Mouse (Mus musculus) c-Kit-positive CD71-positive TER-119-negative erythroid progenitor cells, embryonic 14.5 days (primary cell): ENCODE results near the gene Hist2h2be.
A peak's percentile ranks its signal among the peaks of the same experiment; 100 is the strongest.
"Not testable (repeated sequence)": the region's sequence is repeated elsewhere in the genome, so short reads cannot be mapped to it uniquely, and the experiment has no call there.

ENCODE experiments used
- DNase-seq: peaks from one replicate; pipeline ENCODE4 v3.0.0-alpha.2; 2013; ENCODE audit warnings: low read depth

Gene Hist2h2be

DNA sequence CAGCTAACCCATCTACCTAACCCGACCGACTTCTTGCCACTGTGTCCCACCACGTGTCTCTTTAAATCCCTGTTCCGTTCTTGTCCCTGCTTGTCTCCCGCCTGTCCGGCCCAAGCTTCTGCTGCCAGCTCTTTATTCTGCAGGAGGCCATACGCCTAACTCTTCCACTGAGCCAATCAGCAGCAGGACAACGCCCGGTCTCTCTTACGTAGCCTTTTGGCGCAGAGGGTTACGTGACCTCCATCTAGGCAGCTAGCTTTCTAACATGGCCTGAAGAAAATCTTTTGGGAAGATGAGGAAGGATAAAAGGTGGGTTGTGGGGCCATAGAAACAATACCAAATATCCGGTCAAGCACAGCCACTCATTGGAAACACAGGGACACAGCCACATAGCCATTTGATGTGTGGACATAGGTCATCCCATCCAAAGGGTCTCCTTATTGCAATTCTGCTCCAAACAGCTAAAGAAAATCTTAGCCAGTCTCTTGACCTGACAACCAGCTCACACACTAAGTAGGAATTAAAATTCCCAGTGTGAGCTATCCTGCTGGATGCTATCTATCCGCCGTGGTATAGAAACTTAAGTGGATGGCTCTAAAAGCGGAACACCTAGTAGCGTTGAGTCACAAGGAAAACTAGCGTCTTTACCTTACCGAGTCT lies 41.4 kb downstream of the Hist2h2be start:
- peak; percentile 78 for DNase-seq

DNA sequence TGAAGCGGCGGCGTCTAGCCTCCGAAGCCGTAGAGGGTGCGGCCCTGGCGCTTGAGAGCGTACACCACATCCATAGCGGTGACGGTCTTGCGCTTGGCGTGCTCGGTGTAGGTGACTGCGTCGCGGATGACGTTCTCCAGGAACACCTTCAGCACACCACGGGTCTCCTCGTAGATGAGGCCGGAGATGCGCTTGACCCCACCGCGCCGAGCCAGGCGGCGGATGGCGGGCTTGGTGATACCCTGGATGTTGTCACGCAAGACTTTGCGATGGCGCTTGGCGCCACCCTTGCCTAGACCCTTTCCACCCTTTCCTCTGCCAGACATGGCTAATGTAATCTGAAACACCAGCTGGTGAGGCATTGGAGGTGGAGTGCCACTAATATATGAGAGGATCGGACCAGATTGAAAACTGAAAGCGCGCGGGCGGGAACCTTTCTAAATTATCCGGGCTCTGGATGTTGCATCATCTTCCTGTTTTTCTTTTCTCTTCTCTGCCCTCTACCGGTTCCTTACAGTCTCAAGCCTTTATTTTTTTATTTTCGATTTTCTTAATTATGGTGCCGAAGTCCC lies 42.1 kb downstream of the Hist2h2be start, which contains the start of gene Hist2h4:
Hist2h4 (minus strand) TSS at position 333 of the 572 bp plus-strand sequence.
- peak; percentile 96 for DNase-seq

DNA sequence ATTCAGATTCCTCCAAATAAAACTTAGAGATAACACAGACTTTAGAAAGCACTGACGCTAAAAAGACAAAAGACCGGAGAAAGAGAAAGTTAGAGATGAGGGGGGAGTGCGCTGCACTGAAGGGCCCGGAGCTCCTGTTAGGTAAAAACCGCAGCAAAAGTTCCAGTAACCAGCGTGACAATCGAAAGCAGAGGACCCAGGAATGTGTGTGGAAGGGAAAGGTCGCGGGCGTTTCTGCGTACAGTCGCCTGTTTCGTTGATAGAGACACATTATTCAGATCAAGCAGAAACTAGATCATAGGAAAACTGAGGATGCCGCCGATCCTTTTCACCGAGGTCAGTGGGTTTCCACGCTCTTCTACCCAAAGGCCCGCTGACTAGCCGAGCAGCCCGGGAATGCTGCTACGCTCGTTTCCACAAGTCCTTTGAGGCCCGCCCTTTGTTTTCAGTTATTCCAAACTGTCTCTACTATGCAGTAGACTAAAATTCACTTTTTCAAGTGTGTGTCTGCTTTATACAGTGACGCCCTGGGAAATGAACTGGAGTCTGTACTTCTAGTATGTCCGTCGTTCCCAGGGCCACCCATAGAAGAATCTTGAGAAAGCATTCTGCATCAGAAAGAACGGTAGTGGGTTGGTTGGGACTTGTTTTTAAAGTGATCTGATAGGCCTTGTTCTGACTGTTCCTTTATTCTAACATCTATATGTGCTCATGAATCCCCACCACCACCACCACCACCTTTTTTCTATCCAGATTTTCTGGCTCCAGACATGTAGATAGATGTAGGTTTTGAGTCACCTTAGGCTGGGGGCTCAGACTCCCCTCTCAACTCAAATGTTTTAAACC lies 42.9 kb downstream of the Hist2h2be start:
- no peak for DNase-seq

DNA sequence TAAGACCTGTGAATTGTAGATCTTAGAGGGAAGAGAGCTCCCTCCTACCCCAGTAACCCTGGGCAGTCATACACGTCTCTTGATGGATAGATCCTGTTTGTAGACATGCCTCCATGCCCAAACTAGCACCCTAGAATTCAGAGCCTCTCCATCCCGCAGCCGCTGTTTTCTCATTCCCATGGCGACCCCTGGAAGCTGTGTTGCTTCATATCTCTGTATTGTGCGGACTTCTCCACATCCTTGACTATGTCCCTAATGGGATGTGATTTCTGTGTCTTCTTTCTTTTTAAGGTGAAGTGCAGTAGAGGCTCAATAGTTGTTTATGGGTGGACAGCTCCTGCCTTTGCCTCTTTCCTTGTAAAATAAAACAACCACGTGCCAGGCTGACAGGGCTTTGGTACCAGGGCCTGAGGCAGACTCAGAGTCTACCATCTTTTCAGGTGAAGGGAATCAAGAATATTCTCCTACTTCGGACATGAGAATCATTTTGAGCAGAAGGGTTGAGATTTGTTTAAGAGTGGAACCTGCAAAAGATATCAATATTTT lies 43.6 kb downstream of the Hist2h2be start:
- DNase-seq = no peak

DNA sequence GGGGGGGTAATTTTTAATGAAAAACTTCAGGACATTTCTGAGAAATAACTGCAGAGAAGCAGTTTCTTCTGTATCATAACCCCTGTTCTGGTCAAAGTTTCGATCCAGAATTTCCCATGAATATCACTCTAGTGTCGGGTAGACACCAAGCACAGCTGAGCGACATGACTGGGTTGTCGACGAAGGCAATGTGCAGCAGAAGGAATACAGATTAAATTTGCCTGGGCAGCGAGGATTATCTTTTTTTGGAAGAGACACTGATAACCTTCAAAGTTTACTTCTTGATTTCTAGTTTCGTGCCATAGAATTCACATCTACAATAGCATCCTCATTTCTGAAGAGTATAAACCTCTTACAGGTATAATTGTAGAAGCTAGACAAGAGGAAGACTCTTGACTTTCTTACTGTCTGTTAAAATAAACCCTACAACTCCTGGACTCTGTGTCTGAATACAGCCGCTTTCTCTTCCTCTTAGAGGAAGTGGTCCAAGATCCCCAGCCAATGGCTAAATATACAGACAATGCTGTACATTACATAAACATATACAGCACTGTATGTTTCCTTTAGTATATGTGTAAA lies 45.3 kb downstream of the Hist2h2be start:
- DNase-seq = no peak

DNA sequence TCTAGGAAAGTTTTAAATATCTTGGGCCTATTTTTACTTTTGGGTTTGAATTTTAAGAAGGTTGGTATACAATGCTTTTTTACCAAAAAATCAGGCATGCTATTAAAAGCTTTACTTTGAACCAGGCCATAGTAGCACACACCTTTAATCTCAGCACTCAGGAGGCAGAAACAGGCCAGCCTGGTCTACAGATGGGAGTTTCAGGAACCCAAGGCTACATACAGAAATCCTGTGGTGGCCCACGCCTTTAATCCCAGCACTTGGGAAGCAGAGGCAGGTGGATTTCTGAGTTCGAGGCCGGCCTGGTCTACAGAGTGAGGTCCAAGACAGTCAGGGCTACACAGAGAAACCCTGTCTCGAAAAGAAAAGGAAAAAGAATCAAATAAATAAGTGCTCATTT lies 46.6 kb downstream of the Hist2h2be start:
- DNase-seq = no peak

DNA sequence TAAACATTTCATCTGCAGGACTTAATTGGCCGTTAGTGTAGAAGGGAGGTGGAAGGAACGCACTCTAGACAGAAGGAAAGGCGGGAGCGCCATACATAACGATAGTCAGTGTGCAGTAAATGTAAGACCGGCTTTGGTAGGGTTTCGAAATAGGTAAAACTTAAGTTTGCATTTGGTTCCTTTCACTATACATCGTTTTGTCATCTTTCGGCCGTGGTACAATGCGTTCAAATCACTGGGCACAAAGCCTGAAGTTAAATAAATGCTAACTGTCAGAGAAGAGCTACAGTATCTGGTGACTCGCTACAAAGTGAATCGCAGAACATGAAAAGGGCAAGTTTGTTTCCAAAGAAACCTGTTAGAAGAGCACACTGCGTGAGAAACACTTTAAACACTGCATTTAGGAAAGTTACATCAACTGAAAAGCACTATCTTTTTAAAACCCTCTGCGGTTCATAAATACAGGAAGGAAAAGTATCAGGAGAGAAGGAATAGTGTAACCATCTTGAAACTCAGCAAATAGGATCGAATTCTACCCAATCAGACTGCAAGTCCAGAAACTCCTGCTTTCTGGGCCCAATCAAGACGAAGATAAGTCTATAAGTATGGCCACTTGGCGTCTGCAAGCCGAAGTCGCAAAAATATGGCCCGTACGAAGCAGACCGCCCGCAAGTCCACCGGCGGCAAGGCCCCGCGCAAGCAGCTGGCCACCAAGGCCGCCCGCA lies 47.3 kb downstream of the Hist2h2be start, which contains the start of gene Hist2h3b:
Hist2h3b (plus strand) TSS at position 604 of the 725 bp plus-strand sequence.
- DNase-seq = peak; percentile 68

DNA sequence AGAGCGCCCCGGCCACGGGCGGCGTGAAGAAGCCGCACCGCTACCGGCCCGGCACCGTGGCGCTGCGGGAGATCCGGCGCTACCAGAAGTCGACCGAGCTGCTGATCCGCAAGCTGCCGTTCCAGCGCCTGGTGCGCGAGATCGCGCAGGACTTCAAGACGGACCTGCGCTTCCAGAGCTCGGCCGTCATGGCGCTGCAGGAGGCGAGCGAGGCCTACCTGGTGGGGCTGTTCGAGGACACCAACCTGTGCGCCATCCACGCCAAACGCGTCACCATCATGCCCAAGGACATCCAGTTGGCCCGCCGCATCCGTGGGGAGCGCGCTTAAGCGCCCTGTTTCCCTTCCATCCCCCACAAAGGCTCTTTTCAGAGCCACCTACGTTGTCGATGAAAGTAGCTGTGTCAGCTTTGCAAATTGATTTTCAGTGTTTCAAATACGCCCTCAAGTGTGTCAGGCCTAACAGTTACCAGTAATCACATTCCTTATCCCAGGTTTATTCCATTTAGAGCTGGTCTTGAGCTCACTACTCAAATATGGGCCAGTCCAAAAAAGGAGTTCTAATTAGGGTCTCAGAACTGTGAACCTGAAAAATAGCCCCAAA lies 48.0 kb downstream of the Hist2h2be start:
- not testable (repeated sequence) for DNase-seq

DNA sequence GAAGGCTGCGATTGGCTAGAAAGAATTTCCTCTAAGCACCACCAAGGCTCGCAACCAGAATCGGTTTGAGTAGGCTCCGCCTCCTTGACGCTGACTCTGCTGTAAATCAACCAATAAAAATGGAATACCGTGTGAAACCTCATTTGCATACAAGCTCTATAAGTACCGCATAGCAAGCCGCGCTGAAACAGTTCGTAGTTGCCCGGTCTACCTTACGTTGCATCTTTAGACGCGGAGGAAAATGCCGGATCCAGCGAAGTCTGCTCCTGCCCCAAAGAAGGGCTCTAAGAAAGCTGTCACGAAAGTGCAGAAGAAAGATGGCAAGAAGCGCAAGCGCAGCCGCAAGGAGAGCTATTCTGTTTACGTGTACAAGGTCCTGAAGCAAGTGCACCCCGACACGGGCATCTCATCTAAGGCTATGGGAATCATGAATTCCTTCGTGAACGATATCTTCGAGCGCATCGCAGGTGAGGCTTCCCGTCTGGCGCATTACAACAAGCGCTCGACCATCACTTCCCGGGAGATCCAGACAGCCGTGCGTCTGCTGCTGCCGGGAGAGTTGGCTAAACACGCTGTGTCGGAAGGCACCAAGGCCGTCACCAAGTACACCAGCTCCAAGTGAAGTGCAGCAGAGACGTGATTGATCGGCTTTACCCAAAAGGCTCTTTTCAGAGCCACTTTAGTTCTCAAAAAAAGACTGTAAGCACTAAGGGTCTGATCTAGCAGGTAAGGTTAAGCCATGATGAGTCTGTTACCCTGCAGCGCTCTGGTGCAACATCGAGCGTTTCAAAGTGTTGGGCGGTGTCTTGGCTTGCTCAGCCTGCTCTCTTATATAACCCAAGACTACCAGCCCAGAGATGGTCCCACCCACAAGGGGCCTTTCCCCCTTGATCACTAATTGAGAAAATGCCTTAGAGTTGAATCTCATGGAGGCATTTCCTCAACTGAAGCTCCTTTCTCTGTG lies 48.9 kb downstream of the Hist2h2be start, which contains the start of gene Hist2h2bb:
Hist2h2bb (plus strand) TSS at position 242 of the 964 bp plus-strand sequence.
- peak; percentile 97 for DNase-seq
